Mouse (Mus musculus): ENCODE data around the gene Stxbp1. TPM values are rescaled to one million over a fixed set of nuclear protein-coding genes. Genes with fewer than 3 reads are reported as not detected.
A peak's percentile ranks its signal among the peaks of the same experiment; 100 is the strongest.

The Stxbp1 gene
- polyA plus RNA-seq, 1 experiment: 7.0 TPM

GRCm38 (mm10) chr2:32878396-32878795 is 31.4 kb upstream of the Stxbp1 start:
- Histone ChIP-seq H3K4me1 (ENCODE audit: control insufficient read depth, insufficient read depth, insufficient read length, low read length) (peaks cover 44% of the 10 kb centered on the region), H3K36me3 (ENCODE audit: control insufficient read depth, insufficient read depth, low read length) (no peaks in the 10 kb centered on the region), H3K27me3 (ENCODE audit: control insufficient read depth, insufficient read depth, low read length) (no peaks in the 10 kb centered on the region), H3K4me3 (ENCODE audit: low read depth, low read length) (peak overlapping the region; percentile 94), H3K27ac (ENCODE audit: insufficient read depth, low read depth, low read length) (peak overlapping the region; percentile 18; the same call in 1 of the 2 replicates)
- 32% methylated on average over 3 of the region's 3 CpGs for WGBS
- TF ChIP-seq POLR2A (IDR thresholded peaks at IDR 0.05; ENCODE audit: low read depth, low read length) (no peak), CTCF (IDR thresholded peaks at IDR 0.05; ENCODE audit: extremely low read depth, insufficient read length, insufficient replicate concordance, low read depth, low read length) (no peak)

DNA sequence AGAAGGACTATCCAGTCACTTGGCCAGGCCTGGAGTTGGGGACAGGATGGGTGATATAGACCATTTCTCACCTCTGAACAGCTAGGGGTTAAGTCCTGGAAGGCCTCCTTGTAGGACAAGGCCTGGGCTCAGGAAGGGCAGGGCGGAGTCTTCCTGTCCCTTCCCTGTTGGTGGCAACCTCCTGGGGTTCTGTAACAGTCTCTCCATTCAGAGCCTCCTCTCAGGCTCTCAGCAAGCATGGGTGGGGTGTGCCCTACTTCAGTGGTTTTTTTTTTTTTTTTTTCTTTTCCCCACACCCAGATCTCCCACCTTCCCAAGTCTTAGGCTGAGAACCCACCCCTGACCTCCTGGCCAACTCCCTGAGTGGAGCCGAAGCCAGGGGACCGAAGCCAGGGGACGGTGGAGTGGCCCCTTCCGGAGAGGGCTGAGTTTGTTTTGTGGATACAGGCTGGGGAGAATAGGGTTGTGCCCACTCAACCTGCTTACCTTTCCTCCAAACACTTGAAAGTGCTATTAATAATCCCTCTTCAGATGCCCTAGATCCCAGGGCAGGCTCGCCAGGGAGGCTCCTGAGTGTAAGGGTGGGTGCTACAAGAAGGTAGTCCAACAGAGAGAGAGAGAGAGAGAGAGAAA is 30.8 kb upstream of the Stxbp1 start:
- H3K4me3 ChIP-seq (ENCODE audit: low read depth, low read length): peak overlapping the region; percentile 94
- 26% methylated on average over 6 of the region's 6 CpGs for WGBS
- peaks cover 44% of the 10 kb centered on the region for H3K4me1 ChIP-seq (ENCODE audit: control insufficient read depth, insufficient read depth, insufficient read length, low read length)
- H3K27ac ChIP-seq (ENCODE audit: insufficient read depth, low read depth, low read length): peak overlapping the region; percentile 47
- no peak for TF ChIP-seq POLR2A (IDR thresholded peaks at IDR 0.05; ENCODE audit: low read depth, low read length)
- TF ChIP-seq CTCF (IDR thresholded peaks at IDR 0.05; ENCODE audit: extremely low read depth, insufficient read length, insufficient replicate concordance, low read depth, low read length): no peak
- H3K36me3 ChIP-seq (ENCODE audit: control insufficient read depth, insufficient read depth, low read length): no peaks in the 10 kb centered on the region
- H3K27me3 ChIP-seq (ENCODE audit: control insufficient read depth, insufficient read depth, low read length): no peaks in the 10 kb centered on the region

DNA sequence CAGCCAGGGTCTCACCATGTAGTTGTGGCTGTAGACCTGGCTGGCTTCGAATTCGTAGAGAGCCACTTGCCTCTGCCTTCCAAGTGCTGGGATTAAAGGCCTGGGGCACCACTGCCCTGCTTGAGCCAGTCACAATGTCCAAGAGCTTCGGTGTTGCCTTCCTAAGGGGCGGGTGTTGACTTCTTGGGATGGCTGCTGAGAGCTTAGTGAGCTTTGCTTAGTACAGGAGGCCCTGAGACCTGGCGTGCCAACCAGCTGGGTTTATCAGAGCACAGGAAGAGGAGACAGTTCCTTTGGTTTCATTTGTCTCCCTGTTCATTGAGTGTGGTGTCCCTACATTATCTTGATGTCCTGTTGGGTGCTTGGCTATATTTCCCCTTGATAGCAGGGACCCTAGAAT is 30.3 kb upstream of the Stxbp1 start:
- Histone ChIP-seq H3K36me3 (ENCODE audit: control insufficient read depth, insufficient read depth, low read length) (no peaks in the 10 kb centered on the region), H3K27me3 (ENCODE audit: control insufficient read depth, insufficient read depth, low read length) (no peaks in the 10 kb centered on the region), H3K4me3 (ENCODE audit: low read depth, low read length) (peak overlapping the region; percentile 94), H3K27ac (ENCODE audit: insufficient read depth, low read depth, low read length) (peak overlapping the region; percentile 47), H3K4me1 (ENCODE audit: control insufficient read depth, insufficient read depth, insufficient read length, low read length) (peaks cover 44% of the 10 kb centered on the region)
- TF ChIP-seq CTCF (IDR thresholded peaks at IDR 0.05; ENCODE audit: extremely low read depth, insufficient read length, insufficient replicate concordance, low read depth, low read length) (no peak), POLR2A (IDR thresholded peaks at IDR 0.05; ENCODE audit: low read depth, low read length) (no peak)
- 10% methylated on average over 5 of the region's 5 CpGs for WGBS

- H3K27me3 ChIP-seq (ENCODE audit: control insufficient read depth, insufficient read depth, low read length): no peaks in the 10 kb centered on the region
- peak overlapping the region; percentile 94 for H3K4me3 ChIP-seq (ENCODE audit: low read depth, low read length)
- H3K36me3 ChIP-seq (ENCODE audit: control insufficient read depth, insufficient read depth, low read length): no peaks in the 10 kb centered on the region
- TF ChIP-seq CTCF (IDR thresholded peaks at IDR 0.05; ENCODE audit: extremely low read depth, insufficient read length, insufficient replicate concordance, low read depth, low read length) (no peak), POLR2A (IDR thresholded peaks at IDR 0.05; ENCODE audit: low read depth, low read length) (no peak)
- 4% methylated on average over 20 of the region's 20 CpGs for WGBS
- peak overlapping the region; percentile 47 for H3K27ac ChIP-seq (ENCODE audit: insufficient read depth, low read depth, low read length)
- H3K4me1 ChIP-seq (ENCODE audit: control insufficient read depth, insufficient read depth, insufficient read length, low read length): peaks cover 40% of the 10 kb centered on the region
Observed at GRCm38 (mm10) chr2:32876490-32877302, 29.7 kb upstream of the Stxbp1 start.

DNA sequence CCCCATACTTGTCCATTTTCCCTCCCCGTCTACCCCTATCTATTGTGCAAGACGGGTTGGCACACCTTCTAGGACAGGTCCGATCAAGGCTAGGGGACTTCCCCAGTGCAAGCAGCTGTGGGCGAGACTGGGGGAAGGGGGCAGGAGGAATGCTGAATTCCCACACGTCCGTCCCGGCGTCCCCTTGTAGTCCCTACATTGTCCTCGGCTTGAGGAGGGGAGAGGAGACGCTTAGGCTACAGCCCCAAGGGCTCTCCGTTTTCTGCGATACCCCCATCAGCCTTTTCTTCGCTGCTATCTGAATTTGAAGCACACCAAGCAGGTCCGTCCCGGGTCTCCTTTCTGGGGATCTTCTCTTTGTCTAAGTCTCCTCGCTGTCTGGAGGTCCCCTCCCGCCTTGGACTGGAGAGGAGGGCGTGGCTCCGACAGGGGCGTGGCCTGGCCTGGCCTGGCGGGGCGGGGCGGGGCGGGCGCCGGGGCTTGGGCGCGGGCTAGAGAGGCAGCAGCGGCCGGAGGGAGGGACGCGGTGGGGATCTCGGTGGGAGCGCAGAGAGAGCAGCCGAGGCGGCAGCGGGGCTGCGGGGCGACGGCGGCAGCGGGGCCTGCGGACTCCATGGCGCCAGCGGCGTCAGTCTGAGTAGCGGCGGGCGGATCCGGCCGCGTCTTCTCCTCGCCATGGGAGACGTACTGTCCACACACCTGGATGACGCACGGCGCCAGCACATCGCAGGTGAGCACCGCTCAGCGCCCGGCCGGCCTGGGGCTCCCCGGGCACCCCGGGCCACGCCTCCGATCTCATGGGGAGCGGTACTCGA is 28.8 kb upstream of the Stxbp1 start, which contains the start of gene Fam129b:
Gene Fam129b, plus strand, starts transcription at position 440 of the 815 bp plus-strand sequence.
- no peaks in the 10 kb centered on the region for H3K27me3 ChIP-seq (ENCODE audit: control insufficient read depth, insufficient read depth, low read length)
- no peaks in the 10 kb centered on the region for H3K36me3 ChIP-seq (ENCODE audit: control insufficient read depth, insufficient read depth, low read length)
- peak within 1 kb of the TSS; percentile 91 for H3K27ac ChIP-seq (ENCODE audit: insufficient read depth, low read depth, low read length)
- H3K4me3 ChIP-seq (ENCODE audit: low read depth, low read length): peak within 1 kb of the TSS; percentile 94
- H3K4me1 ChIP-seq (ENCODE audit: control insufficient read depth, insufficient read depth, insufficient read length, low read length): peaks cover 34% of the 10 kb centered on the region
- TF ChIP-seq POLR2A (IDR thresholded peaks at IDR 0.05; ENCODE audit: low read depth, low read length): peak; percentile 18; the same call in 1 of the 2 replicates
- TF ChIP-seq CTCF (IDR thresholded peaks at IDR 0.05; ENCODE audit: extremely low read depth, insufficient read length, insufficient replicate concordance, low read depth, low read length): no peak
- WGBS: under 1% methylated on average over 66 of the region's 68 CpGs

- Histone ChIP-seq H3K27ac (ENCODE audit: insufficient read depth, low read depth, low read length) (peak overlapping the region; percentile 33), H3K4me3 (ENCODE audit: low read depth, low read length) (peak overlapping the region; percentile 94), H3K27me3 (ENCODE audit: control insufficient read depth, insufficient read depth, low read length) (no peaks in the 10 kb centered on the region), H3K4me1 (ENCODE audit: control insufficient read depth, insufficient read depth, insufficient read length, low read length) (peaks cover 37% of the 10 kb centered on the region), H3K36me3 (ENCODE audit: control insufficient read depth, insufficient read depth, low read length) (no peaks in the 10 kb centered on the region)
- TF ChIP-seq POLR2A (IDR thresholded peaks at IDR 0.05; ENCODE audit: low read depth, low read length) (no peak), CTCF (IDR thresholded peaks at IDR 0.05; ENCODE audit: extremely low read depth, insufficient read length, insufficient replicate concordance, low read depth, low read length) (no peak)
- 17% methylated on average over 15 of the region's 15 CpGs for WGBS
Observed at GRCm38 (mm10) chr2:32874951-32875674, 28.1 kb upstream of the Stxbp1 start.
